Mouse (Mus musculus) lung, postnatal 0 days (tissue): ENCODE measurements around the gene Hoxa4.

ENCODE experiments used
- CTCF ChIP-seq: IDR thresholded peaks from 2 replicates; pipeline ENCODE4 v1.5.1; 2016; ENCODE audit warnings: antibody characterized with exemption, mild to moderate bottlenecking
- EP300 ChIP-seq: IDR thresholded peaks from 2 replicates; pipeline ENCODE4 v1.6.1; 2016; ENCODE audit warnings: antibody characterized with exemption, mild to moderate bottlenecking, control low read depth

- TF ChIP-seq EP300 (no peak), CTCF (no peak)
Observed at GRCm38 (mm10) chr6:52218643-52219215, 27.2 kb upstream of the Hoxa4 start.
